Mouse (Mus musculus): Measurements from ENCODE around the gene Atp2b2.

Atp2b2 gene

GRCm38 (mm10) chr6:113855581-113855980 lies 186.8 kb downstream of the Atp2b2 start:
- peak; percentile 80 for DNase-seq

GRCm38 (mm10) chr6:113852318-113852717 lies 190.1 kb downstream of the Atp2b2 start:
- no peak for DNase-seq

GRCm38 (mm10) chr6:113849819-113850218 lies 192.6 kb downstream of the Atp2b2 start:
- DNase-seq, result no peak

- DNase-seq, result no peak
Measured at GRCm38 (mm10) chr6:113848655-113849054, 193.8 kb downstream of the Atp2b2 start.

GRCm38 (mm10) chr6:113847092-113847491 lies 195.3 kb downstream of the Atp2b2 start:
- no peak for DNase-seq

GRCm38 (mm10) chr6:113843248-113843647 lies 199.2 kb downstream of the Atp2b2 start:
- DNase-seq, result no peak

GRCm38 (mm10) chr6:113838493-113838892 lies 203.9 kb downstream of the Atp2b2 start:
- no peak for DNase-seq

GRCm38 (mm10) chr6:113837740-113838139 lies 204.7 kb downstream of the Atp2b2 start:
- no peak for DNase-seq

- DNase-seq, result no peak
Measured at GRCm38 (mm10) chr6:113836545-113836944, 205.9 kb downstream of the Atp2b2 start.

- no peak for DNase-seq
Measured at GRCm38 (mm10) chr6:113830463-113830862, 211.9 kb downstream of the Atp2b2 start.

- no peak for DNase-seq
Measured at GRCm38 (mm10) chr6:113827309-113827708, 215.1 kb downstream of the Atp2b2 start.

GRCm38 (mm10) chr6:113822417-113822816 lies 220.0 kb downstream of the Atp2b2 start:
- peak; percentile 92 for DNase-seq

GRCm38 (mm10) chr6:113816690-113817089 lies 225.7 kb downstream of the Atp2b2 start:
- no peak for DNase-seq

GRCm38 (mm10) chr6:113811462-113811861 lies 231.0 kb downstream of the Atp2b2 start:
- DNase-seq, result no peak

- peak; percentile 67 for DNase-seq
Measured at GRCm38 (mm10) chr6:113810667-113811066, 231.7 kb downstream of the Atp2b2 start.

- DNase-seq, result no peak
Measured at GRCm38 (mm10) chr6:113806241-113806640, 236.2 kb downstream of the Atp2b2 start.

- no peak for DNase-seq
Measured at GRCm38 (mm10) chr6:113801233-113801632, 241.2 kb downstream of the Atp2b2 start.

- DNase-seq, result no peak
Measured at GRCm38 (mm10) chr6:113799915-113800314, 242.5 kb downstream of the Atp2b2 start.

- no peak for DNase-seq
Measured at GRCm38 (mm10) chr6:113799349-113799748, 243.1 kb downstream of the Atp2b2 start.

- DNase-seq, result no peak
Measured at GRCm38 (mm10) chr6:113798921-113799320, 243.5 kb downstream of the Atp2b2 start.

GRCm38 (mm10) chr6:113795241-113795702 lies 247.1 kb downstream of the Atp2b2 start:
- peak; percentile 52 for DNase-seq

GRCm38 (mm10) chr6:113792368-113792767 lies 250.0 kb downstream of the Atp2b2 start:
- no peak for DNase-seq

GRCm38 (mm10) chr6:113791012-113791411 lies 251.4 kb downstream of the Atp2b2 start:
- DNase-seq, result no peak

- DNase-seq, result no peak
Measured at GRCm38 (mm10) chr6:113787459-113787968, 254.9 kb downstream of the Atp2b2 start.

GRCm38 (mm10) chr6:113785658-113786057 lies 256.8 kb downstream of the Atp2b2 start:
- no peak for DNase-seq

Measured in cerebellum, adult 9-10 months (tissue).